Mouse (Mus musculus): ENCODE measurements around the gene 1700034J05Rik.

- TF ChIP-seq CTCF (IDR thresholded peaks at IDR 0.05; ENCODE audit: low read depth, low read length), result no peak
- no peak for TF ChIP-seq POLR2A (IDR thresholded peaks at IDR 0.05; ENCODE audit: borderline replicate concordance, low read depth, low read length)
Observed at GRCm38 (mm10) chr6:146904707-146905106, 49.5 kb downstream of the 1700034J05Rik start.
